Mouse (Mus musculus): Measurements from ENCODE around the gene Bod1l. TPM values are rescaled to one million over a fixed set of nuclear protein-coding genes. Genes with fewer than 3 reads are reported as not detected.

Bod1l gene
- polyA plus RNA-seq (2014; fragmentation: Illumina TruSeq; extraction: RNeasy Lipid Tissue Mini Kit (QIAGEN cat#74804); ENCODE audit: low read depth, low replicate concordance): 34.9 TPM

DNA sequence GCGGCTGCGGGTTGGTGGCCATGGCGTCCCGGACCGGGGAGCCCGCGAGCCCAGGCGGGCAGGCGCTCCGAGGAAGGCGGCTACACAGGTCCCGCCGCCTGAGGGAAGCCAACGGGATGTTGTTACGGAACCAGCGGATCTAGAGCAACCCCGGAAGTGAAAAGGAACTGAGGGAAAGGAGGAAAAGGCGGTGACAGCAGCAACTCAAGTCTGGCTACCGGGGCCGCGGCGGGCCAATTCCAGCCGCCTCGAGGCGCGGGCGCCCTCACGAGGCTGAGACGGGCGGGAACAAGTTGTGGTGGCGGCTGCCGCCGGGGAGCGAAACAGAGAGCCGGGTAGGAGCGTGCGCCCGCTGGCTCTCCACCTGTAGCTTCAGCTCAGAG lies at the start of gene Bod1l:
Gene Bod1l (minus strand): TSS at position 169 of the 383 bp plus-strand sequence.

DNA sequence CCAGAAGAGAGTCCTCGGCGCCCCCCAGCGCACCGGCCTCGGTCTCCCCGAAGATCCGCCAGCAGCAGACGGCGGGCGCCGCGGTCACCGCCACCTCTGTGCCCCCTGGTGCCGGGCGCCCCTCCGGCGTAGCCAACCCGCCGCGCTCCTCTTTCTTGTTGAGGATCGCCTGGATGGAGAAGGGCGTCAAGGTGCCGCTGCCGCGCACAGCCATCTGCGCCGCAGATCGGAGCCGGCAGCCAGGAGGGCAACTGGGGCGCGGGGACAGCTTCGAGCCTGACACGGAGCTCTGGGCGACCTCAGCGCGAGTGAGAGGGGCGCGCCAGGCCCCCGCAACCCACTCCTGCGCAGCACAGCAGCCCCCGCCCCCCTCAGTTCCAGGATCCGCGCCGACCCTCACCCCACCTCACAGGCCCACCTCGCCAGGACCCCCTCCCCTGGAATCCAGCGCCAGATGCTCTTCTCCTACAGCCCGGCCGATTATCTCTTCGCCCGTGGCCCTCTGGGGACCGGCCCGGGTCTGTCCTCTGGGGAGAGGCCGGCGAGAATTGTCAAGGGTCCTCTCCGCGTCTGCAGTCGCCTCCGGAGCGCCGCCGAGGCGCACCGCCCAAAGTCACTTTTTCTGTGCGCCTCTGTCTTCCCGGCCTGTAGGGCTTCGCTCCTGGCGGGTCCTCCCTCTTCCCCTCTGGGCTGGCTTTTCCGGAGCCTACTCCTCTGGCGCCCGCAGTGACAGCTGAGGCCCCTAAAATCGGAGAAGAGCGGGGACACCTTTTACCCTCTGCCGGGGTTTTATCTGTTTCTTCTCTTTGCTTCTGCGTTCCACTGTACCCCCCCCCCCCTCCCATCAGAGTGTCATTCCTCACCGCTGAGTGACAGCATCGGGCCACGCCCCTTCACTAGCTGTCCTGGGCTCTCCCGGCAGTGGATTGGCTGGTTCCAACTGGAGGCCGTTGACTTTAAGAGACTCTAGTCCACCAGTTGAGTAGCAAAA lies 80.1 kb downstream of the Bod1l start, which contains the start of gene Nkx3-2:
Gene Nkx3-2 (minus strand): TSS at position 771 of the 991 bp plus-strand sequence.

Other genes starting within 250 kb of the Bod1l start
- 151 TPM for gene Rab28, start 136.2 kb downstream of the Bod1l start, polyA plus RNA-seq (2014; fragmentation: Illumina TruSeq; extraction: RNeasy Lipid Tissue Mini Kit (QIAGEN cat#74804); ENCODE audit: low read depth, low replicate concordance)
- gene Nkx3-2, start 79.8 kb downstream of the Bod1l start, polyA plus RNA-seq (2014; fragmentation: Illumina TruSeq; extraction: RNeasy Lipid Tissue Mini Kit (QIAGEN cat#74804); ENCODE audit: low read depth, low replicate concordance): not detected
- gene Gm16223, start 223.6 kb upstream of the Bod1l start, polyA plus RNA-seq (2014; fragmentation: Illumina TruSeq; extraction: RNeasy Lipid Tissue Mini Kit (QIAGEN cat#74804); ENCODE audit: low read depth, low replicate concordance): not detected